Mouse (Mus musculus) erythroblast, embryonic 14.5 days (primary cell): ENCODE data around the gene Sar1a.

Experiments
- GATA1 ChIP-seq: IDR thresholded peaks from 2 replicates; pipeline ENCODE4 v1.6.1; 2012; ENCODE audit warnings: low read length, inconsistent platforms, mixed read lengths
- TAL1 ChIP-seq: IDR thresholded peaks from 3 replicates; pipeline ENCODE4 v1.6.1; 2012; ENCODE audit warnings: low read length, inconsistent platforms, mixed read lengths

GRCm38 (mm10) chr10:61741306-61741705 is 61.2 kb downstream of the Sar1a start:
- TF ChIP-seq GATA1 = no peak
- TF ChIP-seq TAL1 = no peak
